Mouse (Mus musculus) testis, adult 2 months (tissue): ENCODE data around the gene Carmil1.

Experiments used
- CTCF ChIP-seq: fragments of 200-500 bp; IDR thresholded peaks from 2 replicates; pipeline ENCODE4 v1.5.1; 2012; ENCODE audit warnings: low read depth, mild to moderate bottlenecking, inconsistent platforms, low read length, moderate library complexity; ENCODE audit not compliant: control insufficient read depth, insufficient read depth, insufficient replicate concordance
- POLR2A ChIP-seq: fragments of 200-500 bp; IDR thresholded peaks from 2 replicates; pipeline ENCODE4 v1.6.1; 2012; ENCODE audit warnings: low read depth, mild to moderate bottlenecking, inconsistent platforms, low read length, moderate library complexity; ENCODE audit not compliant: control insufficient read depth

DNA sequence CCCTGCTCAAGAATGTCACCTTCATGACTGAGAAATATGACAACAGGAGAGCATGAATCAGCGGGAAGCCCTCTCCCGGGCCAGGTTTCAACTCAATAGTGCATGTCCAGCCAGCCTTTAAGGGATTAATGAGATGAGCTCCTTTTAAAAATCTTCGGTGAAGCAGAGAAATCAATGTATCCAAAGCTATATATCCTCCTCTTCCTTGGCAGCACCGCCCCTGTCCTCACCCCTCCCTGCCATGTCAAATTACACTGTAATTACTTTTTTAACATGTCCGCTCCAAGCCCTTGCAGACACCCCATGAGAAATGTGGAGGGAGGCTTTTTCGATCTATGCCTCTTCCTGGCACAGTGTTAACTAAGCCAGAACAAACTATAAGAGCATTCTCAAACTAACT, 129.3 kb downstream of the Carmil1 start:
- TF ChIP-seq CTCF (no peak), POLR2A (no peak)
